Mouse (Mus musculus): ENCODE data around the gene Usp45.

GRCm38 (mm10) chr4:21780816-21781726 lies 14.1 kb downstream of the Usp45 start:
- no peak for TF ChIP-seq CTCF (IDR thresholded peaks at IDR 0.05; ENCODE audit: borderline replicate concordance, insufficient read depth, low read depth, low read length)
- no peak for TF ChIP-seq POLR2A (IDR thresholded peaks at IDR 0.05; ENCODE audit: borderline replicate concordance, insufficient read depth, low read length)

Measured in cerebellum, adult 2 months (tissue).